Mouse (Mus musculus) lung, postnatal 0 days (tissue): ENCODE data around the gene Tusc2.

ENCODE experiments used
- CTCF ChIP-seq: IDR thresholded peaks from 2 replicates; pipeline ENCODE4 v1.5.1; 2016; ENCODE audit warnings: antibody characterized with exemption, mild to moderate bottlenecking
- EP300 ChIP-seq: IDR thresholded peaks from 2 replicates; pipeline ENCODE4 v1.6.1; 2016; ENCODE audit warnings: antibody characterized with exemption, mild to moderate bottlenecking, control low read depth

DNA sequence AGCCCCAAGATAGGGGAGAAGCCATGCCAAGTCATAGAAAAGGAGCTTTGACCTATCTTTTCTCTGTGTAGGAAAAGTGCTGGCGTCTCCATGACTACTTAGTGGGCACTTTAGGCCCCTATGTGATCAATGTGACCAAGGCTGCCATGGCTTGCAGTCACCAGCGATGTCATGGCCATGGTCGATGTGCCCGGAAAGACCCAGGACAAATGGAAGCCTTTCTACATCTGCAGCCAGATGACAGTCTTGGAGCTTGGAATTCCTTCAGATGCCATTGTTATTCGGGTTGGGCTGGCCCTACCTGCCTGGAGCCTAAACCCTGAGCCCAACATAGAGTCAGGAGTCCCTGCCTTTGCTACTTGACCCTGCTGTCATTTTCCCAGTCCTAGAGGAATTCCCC is 23.4 kb downstream of the Tusc2 start:
- TF ChIP-seq EP300: no peak
- TF ChIP-seq CTCF: no peak
